Mouse (Mus musculus) layer of hippocampus, postnatal 36 days (tissue): ENCODE data around the gene Gimap9. TPM values are rescaled to one million over a fixed set of nuclear protein-coding genes. Genes with fewer than 3 reads are reported as not detected.

Experiments used
- DNase-seq, 2 experiments: peaks; one replicate each; pipeline ENCODE4 v3.0.0; 2022
- total RNA-seq, 2 experiments: library from RNA; stranded (reverse); gene quantifications; 2 replicates each; pipeline ENCODE4 v1.2.3; 2021

Gimap9 gene
- total RNA-seq: under 1 TPM; 0.28 to 0.57 TPM

GRCm38 (mm10) chr6:48675931-48676859 is at the start of gene Gimap9:
TSS of gene Gimap9 (plus strand) at chr6:48676129.
- DNase-seq: no peak

GRCm38 (mm10) chr6:48626464-48626863 is 49.5 kb upstream of the Gimap9 start, which contains the start of gene AI854703:
TSS of gene AI854703 (plus strand) at chr6:48626764.
- no peak for DNase-seq

GRCm38 (mm10) chr6:48626984-48627383 is 48.9 kb upstream of the Gimap9 start:
- peak; percentile 56 to 70 for DNase-seq

GRCm38 (mm10) chr6:48627511-48627924 is 48.4 kb upstream of the Gimap9 start:
- no peak for DNase-seq

GRCm38 (mm10) chr6:48628377-48628776 is 47.6 kb upstream of the Gimap9 start:
- no peak for DNase-seq

- DNase-seq: peak; percentile 64 to 67
Measured at GRCm38 (mm10) chr6:48628808-48629660, 46.9 kb upstream of the Gimap9 start.

GRCm38 (mm10) chr6:48629661-48630034 is 46.3 kb upstream of the Gimap9 start:
- DNase-seq: no peak

GRCm38 (mm10) chr6:48630831-48631230 is 45.1 kb upstream of the Gimap9 start:
- DNase-seq: no peak

GRCm38 (mm10) chr6:48635105-48635504 is 40.8 kb upstream of the Gimap9 start:
- DNase-seq: no peak

GRCm38 (mm10) chr6:48636515-48636914 is 39.4 kb upstream of the Gimap9 start:
- DNase-seq: no peak

- DNase-seq: no peak
Measured at GRCm38 (mm10) chr6:48637811-48638500, 38.0 kb upstream of the Gimap9 start.

GRCm38 (mm10) chr6:48638553-48638952 is 37.4 kb upstream of the Gimap9 start:
- no peak for DNase-seq

- no peak for DNase-seq
Measured at GRCm38 (mm10) chr6:48641391-48641790, 34.5 kb upstream of the Gimap9 start.

- no peak for DNase-seq
Measured at GRCm38 (mm10) chr6:48642764-48643292, 33.1 kb upstream of the Gimap9 start.

GRCm38 (mm10) chr6:48645660-48646308 is 30.1 kb upstream of the Gimap9 start:
- DNase-seq: peak; percentile 42 to 56

- no peak for DNase-seq
Measured at GRCm38 (mm10) chr6:48646309-48646690, 29.6 kb upstream of the Gimap9 start.

GRCm38 (mm10) chr6:48646995-48647394 is 28.9 kb upstream of the Gimap9 start, which contains the start of gene Gimap8:
TSS of gene Gimap8 (plus strand) at chr6:48647234.
- no peak for DNase-seq

- DNase-seq: no peak
Measured at GRCm38 (mm10) chr6:48647611-48648010, 28.3 kb upstream of the Gimap9 start.

- no peak for DNase-seq
Measured at GRCm38 (mm10) chr6:48648779-48649178, 27.1 kb upstream of the Gimap9 start.

GRCm38 (mm10) chr6:48650041-48650440 is 25.9 kb upstream of the Gimap9 start:
- DNase-seq: no peak

GRCm38 (mm10) chr6:48658721-48659120 is 17.2 kb upstream of the Gimap9 start:
- DNase-seq: no peak

GRCm38 (mm10) chr6:48664750-48665149 is 11.2 kb upstream of the Gimap9 start:
- no peak for DNase-seq
